Mouse (Mus musculus) right cerebral cortex, adult 2 months (tissue): Measurements from ENCODE around the gene Agtr1a.

Experiments used
- DNase-seq, 2 experiments: peaks; one replicate each; pipeline ENCODE4 v3.0.0; 2021 to 2022; ENCODE audit warnings: low spot score in 2 of 2

The Agtr1a gene

GRCm38 (mm10) chr13:30364097-30364625 lies 27.9 kb downstream of the Agtr1a start:
- no peak for DNase-seq

GRCm38 (mm10) chr13:30364780-30365179 lies 28.5 kb downstream of the Agtr1a start:
- DNase-seq, result no peak

DNA sequence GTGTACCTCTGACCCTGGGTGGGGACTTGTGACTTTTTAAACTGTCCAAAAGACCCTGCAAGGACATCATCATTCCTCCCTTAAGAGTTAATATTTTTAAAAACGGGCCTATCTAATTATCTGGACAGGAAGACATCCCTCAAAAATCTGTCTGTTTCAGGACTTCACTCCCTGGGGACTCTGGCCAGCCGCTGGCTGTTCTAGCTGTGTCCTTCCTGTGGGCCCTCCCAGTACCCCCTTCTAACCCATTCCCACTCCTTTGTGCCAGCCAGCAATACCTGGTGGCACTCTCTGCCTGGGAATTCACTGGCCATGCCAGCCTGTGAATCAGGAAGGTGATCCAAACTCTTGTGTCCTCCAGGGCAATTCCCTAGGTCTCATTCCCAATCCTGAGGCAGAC lies 29.1 kb downstream of the Agtr1a start:
- DNase-seq, result no peak

- no peak for DNase-seq
These were observed 31.9 kb downstream of the Agtr1a start for GRCm38 (mm10) chr13:30368116-30368515.

GRCm38 (mm10) chr13:30368746-30369145 lies 32.5 kb downstream of the Agtr1a start:
- DNase-seq, result no peak

DNA sequence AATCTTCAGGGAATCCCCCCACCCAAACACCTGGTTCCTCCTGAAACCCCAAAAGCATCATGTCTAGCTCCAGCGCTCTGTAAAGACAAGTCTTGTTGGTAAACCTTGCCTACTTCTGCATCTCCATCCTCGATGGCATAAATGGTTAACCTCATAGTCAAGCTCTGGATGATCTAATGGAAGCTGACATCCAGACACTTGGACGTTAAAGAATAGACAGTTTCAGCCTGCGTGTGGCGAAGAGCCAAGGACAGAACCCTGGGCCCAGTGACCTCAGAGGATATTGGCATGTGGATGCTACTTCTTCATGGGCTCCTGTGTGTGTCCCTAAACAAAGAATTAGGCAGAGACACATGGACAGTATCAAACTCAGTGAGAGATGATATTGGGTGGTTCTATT lies 42.6 kb downstream of the Agtr1a start:
- no peak for DNase-seq

GRCm38 (mm10) chr13:30385183-30385582 lies 48.9 kb downstream of the Agtr1a start:
- DNase-seq, result no peak

GRCm38 (mm10) chr13:30394123-30394522 lies 57.9 kb downstream of the Agtr1a start:
- DNase-seq, result no peak

DNA sequence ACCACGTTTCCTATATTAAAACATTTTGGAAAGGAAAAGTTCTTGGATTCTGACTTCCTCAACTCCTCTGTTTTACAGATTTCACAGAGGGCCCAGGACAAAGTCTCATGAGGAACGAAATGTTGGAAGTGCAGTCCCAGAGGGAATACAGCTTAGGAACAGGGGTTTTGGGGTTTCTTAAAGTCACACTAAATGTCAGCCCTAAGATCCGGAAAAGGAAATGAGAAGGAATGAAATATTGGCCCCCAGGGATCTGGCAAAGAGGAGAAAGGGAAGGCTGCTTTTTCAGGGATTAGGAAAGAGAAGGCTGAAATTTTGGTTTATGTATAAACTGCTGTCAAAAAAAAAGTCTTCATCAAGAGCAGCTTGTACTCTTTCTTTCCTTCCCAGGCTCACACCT lies 60.2 kb downstream of the Agtr1a start:
- DNase-seq, result no peak

DNA sequence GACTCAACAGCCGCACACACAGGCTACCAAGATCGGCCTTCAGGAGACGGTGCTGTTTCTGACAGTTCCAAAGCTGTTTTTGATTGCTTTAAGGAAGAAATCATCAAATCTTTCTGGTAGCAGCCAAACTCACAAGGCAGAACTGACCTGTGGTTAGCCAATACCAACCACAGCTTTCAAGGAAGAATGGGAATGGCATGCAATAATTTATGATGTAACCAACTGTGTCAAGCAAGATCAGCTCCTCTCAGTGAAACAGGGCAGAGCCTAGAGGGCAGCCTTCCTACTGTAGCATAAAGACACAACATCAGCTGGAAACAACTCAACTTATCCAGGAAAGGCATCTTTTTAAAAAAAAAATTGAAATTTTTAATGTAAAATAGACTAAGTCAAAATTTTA lies 62.6 kb downstream of the Agtr1a start:
- no peak for DNase-seq

- DNase-seq, result no peak
These were observed 64.4 kb downstream of the Agtr1a start for GRCm38 (mm10) chr13:30400621-30401020.

DNA sequence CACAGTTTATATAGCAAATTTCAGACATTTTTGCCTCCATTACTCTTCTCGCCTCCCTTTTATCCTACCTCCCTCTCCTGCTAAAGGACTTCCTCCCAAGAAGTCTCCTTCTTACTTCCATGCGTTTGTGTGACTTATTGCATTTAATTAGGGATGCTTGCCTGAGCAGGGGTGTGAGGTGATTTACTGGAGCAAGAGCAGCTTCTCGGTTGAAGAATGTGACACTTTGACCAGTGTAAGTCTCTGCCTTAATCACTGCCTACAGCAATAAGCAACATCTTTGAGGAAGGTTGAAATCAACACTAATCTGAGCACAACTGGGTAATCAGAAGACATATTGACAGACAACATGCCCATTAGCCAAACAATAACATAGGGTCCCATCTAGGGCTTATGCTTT lies 67.6 kb downstream of the Agtr1a start:
- no peak for DNase-seq

DNA sequence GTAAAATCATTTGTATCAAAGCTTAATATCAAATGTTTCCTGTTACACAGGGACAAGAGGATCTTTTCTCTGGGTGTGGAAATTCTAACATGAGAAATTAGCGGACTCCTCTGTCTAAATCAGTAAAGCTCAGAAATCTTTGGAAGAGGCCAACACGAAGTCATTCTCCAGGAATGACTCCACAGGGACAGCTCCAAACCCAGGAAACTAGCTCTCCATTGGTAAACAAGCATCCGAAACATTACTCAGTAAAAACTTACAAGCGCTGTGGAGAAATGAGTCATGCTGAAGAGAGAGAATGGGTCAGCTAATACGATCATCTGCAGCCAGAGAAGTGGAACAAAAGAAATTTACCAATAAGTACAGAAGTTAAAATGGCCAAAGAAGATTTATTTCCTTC lies 82.4 kb downstream of the Agtr1a start:
- no peak for DNase-seq

DNA sequence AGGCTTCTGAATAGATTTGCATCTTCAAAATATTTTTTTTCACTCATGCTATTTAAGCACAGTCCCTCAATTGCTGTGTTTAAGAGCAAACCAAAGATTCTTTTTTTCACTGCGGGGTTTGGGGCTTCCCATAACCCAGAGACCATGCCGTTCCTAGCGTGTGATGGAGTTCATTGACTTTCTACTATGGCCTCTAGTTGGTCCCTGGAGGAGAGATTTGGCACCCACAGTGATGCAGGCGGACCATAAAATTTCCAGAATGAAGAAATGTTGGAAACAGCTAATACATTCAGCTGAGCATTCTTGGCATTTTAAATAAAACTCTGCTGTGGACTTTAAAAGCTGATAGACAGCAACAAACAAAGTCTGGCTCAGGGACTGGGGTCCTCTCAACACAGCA lies 90.8 kb downstream of the Agtr1a start:
- DNase-seq, result no peak

DNA sequence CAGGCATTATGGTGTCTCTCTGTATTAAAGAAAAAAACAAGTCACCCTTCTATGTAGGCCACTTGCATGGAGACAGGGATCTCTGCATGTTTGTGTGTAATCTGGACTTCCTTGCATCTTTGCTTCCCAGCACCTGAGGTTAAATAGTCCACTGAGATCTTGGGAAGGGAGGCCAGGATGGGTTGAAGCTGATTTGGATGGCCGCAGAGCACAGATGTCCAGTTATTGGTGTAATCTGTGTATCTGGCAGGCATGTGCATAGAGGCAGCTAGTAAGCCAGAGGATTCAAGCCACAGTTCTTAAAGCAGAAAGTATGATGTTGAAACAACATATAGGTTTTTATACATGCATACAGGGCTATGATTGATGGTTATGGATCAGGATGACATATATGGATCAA lies 91.2 kb downstream of the Agtr1a start:
- DNase-seq, result no peak
